Comparison of ENCODE assay signal across 26 mouse cellular contexts in the genomic region with DNA sequence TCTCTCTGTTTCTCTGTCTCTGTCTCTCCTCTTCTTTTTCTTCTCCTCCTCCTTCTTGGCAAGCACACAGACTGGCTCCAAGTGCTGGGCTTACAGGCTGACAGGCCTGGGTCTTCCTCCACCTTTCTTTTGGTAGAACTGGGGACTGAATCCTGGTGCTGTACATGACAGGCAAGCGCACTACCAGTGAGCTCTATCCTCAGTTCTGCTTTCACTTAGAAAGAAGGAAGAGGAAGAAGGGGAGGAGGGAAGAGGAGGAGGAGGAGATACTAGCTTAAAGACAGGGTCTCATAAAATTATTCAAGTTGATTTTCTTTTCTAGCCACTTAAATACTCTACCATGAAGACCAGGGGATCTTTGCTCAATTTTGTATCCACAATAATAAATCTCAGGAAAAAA.
"Had no signal": no experiment of that assay in that cellular context is flagged by ENCODE, and none has a peak within 500 bp of the region (broad histone marks: within the 10 kb centered on the region; RNA-seq: fewer than 3 reads in every experiment).

No protein-coding gene starts in this region.

- H3K9ac ChIP-seq: heart, embryonic 13.5 days; heart, embryonic 15.5 days; hindbrain, embryonic 13.5 days; intestine, embryonic 15.5 days; limb, embryonic 12.5 days; liver, embryonic 13.5 days had no signal

- H3K27me3 ChIP-seq: heart, embryonic 13.5 days; heart, embryonic 15.5 days; hindbrain, embryonic 13.5 days; intestine, embryonic 15.5 days; limb, embryonic 12.5 days; liver, embryonic 13.5 days had no signal

- H3K4me2 ChIP-seq: heart, embryonic 11.5 days; heart, embryonic 13.5 days; heart, embryonic 15.5 days; hindbrain, embryonic 13.5 days; intestine, embryonic 15.5 days; limb, embryonic 12.5 days; liver, embryonic 11.5 days; liver, embryonic 13.5 days had no signal

- ATAC-seq: hindbrain, embryonic 16.5 days; inflammation-experienced regulatory T-cells, adult 6 months; intestine, embryonic 15.5 days; intestine, postnatal 0 days had no signal

- H3K36me3 ChIP-seq: heart, embryonic 15.5 days; intestine, embryonic 15.5 days had no signal

- H3K4me3 ChIP-seq: gastrocnemius, adult 2 months; heart, adult 2 months; heart, embryonic 13.5 days; heart, embryonic 15.5 days; hindbrain, embryonic 13.5 days; intestine, embryonic 15.5 days; layer of hippocampus, adult 2 months; left cerebral cortex, adult 2 months; limb, embryonic 10.5 days; limb, embryonic 12.5 days; liver, embryonic 13.5 days had no signal

- H3K9me3 ChIP-seq: heart, embryonic 13.5 days; heart, embryonic 15.5 days; hindbrain, embryonic 13.5 days; intestine, embryonic 15.5 days; limb, embryonic 10.5 days; limb, embryonic 12.5 days; liver, embryonic 13.5 days had no signal

- H3K4me1 ChIP-seq: heart, embryonic 13.5 days; hindbrain, embryonic 13.5 days; intestine, embryonic 15.5 days; limb, embryonic 10.5 days; limb, embryonic 12.5 days had no signal

- DNase-seq: gastrocnemius, adult 2 months; gastrocnemius, postnatal 10 days; gastrocnemius, postnatal 25 days; heart, adult 11 months; heart, adult 2 months; heart, postnatal 14 days; heart, postnatal 36 days; kidney, adult 18-20 months; kidney, postnatal 10 days; kidney, postnatal 25 days; kidney, postnatal 4 days; liver; liver, embryonic 13.5 days had no signal

- H3K27ac ChIP-seq: gastrocnemius, adult 2 months; heart, adult 2 months; heart, embryonic 13.5 days; heart, embryonic 15.5 days; hindbrain, embryonic 13.5 days; intestine, embryonic 15.5 days; layer of hippocampus, adult 2 months; left cerebral cortex, adult 2 months; limb, embryonic 10.5 days; limb, embryonic 12.5 days; liver, embryonic 13.5 days had no signal
